Mouse (Mus musculus) gastrocnemius, adult 2 months (tissue): ENCODE results near the gene Tmem191c. TPM values are rescaled to one million over a fixed set of nuclear protein-coding genes. Genes with fewer than 3 reads are reported as not detected.
"Not testable (repeated sequence)": the region's sequence is repeated elsewhere in the genome, so short reads cannot be mapped to it uniquely, and the experiment has no call there.

ENCODE experiments used
- DNase-seq: peaks from one replicate; pipeline ENCODE4 v3.0.0; 2022
- H3K27ac ChIP-seq: fragments of 200-600 bp; 2 replicates; pipeline ENCODE4 v1.8.1; 2022; ENCODE audit warnings: mild to moderate bottlenecking
- H3K4me3 ChIP-seq: fragments of 200-600 bp; 2 replicates; pipeline ENCODE4 v1.8.1; 2022; ENCODE audit warnings: mild to moderate bottlenecking, moderate library complexity
- CTCF ChIP-seq: fragments of 200-600 bp; IDR thresholded peaks from 2 replicates; pipeline ENCODE4 v1.8.1; 2022; ENCODE audit warnings: antibody characterized with exemption, mild to moderate bottlenecking, moderate library complexity
- intact Hi-C: fragments of 180-260 bp; cut with DNase I; formaldehyde crosslinking; loops from one replicate; pipeline ENCODE4 v1.15.1; 2025
- long read RNA-seq, 2 experiments: library from polyadenylated mRNA; stranded (forward); transcript quantifications; one replicate each; pipeline ENCODE4 v2.0.0; 2021
- total RNA-seq, 2 experiments: library from RNA; stranded (reverse); gene quantifications; 2 replicates each; pipeline ENCODE4 v1.2.3; 2021

Gene Tmem191c
- 1 to 10 TPM in 1 of 2 experiments, under 1 TPM in 1; 0.92 to 1.7 TPM for total RNA-seq
- long read RNA-seq, experiment 1, result 0 reads
- long read RNA-seq, experiment 2, partial matches to known transcripts, result 0 of 1 reads
- long read RNA-seq, experiment 2, other reads (novel, unspliced or antisense), result 1 of 1 reads

DNA sequence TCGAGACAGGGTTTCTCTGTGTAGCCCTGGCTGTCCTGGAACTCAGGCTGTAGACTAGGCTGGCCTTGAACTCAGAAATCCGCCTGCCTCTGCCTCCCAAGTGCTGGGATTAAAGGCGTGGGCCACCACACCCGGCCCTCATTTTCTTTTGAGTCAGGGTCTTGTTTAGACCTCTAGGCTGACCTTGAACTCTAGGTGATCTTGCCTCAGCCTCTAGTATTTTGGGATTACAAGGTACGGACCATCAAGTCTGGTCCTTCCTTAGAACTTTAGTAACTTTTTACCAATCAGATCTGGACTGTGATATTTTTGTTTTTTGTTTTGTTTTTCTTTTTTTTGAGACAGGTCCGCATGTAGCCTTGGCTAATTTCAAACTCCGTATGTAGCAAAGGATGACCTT, at the start of gene Tmem191c:
TSS of gene Tmem191c (plus strand) at position 357 of the 400 bp plus-strand sequence.
- TF ChIP-seq CTCF, result no peak
- DNase-seq, result no peak
- Histone ChIP-seq H3K4me3 (peak within 1 kb of the TSS; percentile 86), H3K27ac (peak within 1 kb of the TSS; percentile 72)
- intact Hi-C loops, result loop anchor here (1.0 to 10.0 kb wide), 4 partner anchors 41 to 381 kb away; partner anchors contain the start of genes Ppm1f and Sdf2l1

- H3K4me3 ChIP-seq, result no peak overlapping the region
- DNase-seq, result no peak
- TF ChIP-seq CTCF, result no peak
- intact Hi-C loops, result no loop called here
- no peak overlapping the region for H3K27ac ChIP-seq
These were observed 49.4 kb upstream of the Tmem191c start for GRCm38 (mm10) chr16:17226496-17226895.

GRCm38 (mm10) chr16:17231523-17231922, 44.4 kb upstream of the Tmem191c start:
- H3K27ac ChIP-seq, H3K4me3 ChIP-seq, intact Hi-C loops, DNase-seq: not testable (repeated sequence)

DNA sequence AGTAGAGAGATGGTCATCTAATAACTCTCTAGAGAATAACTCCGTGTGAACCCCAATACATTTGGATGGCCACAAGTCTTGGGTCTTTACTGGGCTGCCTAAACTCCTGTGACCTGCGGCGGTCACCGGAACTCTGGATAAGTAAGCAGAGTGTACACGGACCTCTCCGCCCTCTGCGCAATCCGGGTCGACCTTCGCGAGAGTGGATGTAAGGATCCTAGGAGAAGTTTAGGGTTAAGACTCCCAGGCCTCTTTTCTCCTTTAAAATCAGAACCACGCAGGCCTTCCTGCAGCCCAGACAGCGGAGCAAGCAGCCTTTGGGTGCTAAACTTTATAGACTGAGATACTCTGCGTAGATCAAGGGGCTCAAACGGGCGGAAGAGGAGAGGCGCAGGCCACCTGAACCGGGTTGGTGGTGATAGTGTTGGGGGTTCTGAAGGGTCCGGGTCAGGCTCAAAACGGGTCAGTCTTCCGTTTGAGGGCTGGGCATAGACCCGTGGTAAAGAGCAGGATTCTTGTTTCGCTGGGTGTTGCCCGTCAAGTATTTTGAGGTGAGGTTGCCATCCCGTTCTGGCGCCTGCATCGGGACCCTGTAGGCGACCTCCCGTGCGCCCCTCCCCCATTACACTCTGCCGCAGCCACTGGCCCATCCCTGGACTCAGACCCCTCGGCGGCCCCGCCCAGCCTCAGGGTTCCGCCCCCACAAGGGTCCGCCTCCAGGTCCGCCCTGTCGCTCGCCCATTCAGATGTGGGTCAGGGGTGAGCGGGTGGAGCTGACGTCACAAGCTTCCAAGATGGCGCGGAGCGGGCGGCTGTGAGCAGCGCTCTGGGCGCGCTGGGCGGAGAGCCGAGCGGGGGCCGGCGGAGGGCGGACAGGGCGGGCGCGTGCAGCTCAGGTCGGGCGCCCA, 42.8 kb upstream of the Tmem191c start, which contains the start of gene Hic2:
TSS of gene Hic2 (plus strand) at position 779 of the 908 bp plus-strand sequence.
- peak; percentile 97 for DNase-seq
- H3K27ac ChIP-seq, result peak within 1 kb of the TSS; percentile 94
- intact Hi-C loops, result no loop called here
- TF ChIP-seq CTCF, result no peak
- peak within 1 kb of the TSS; percentile 85 for H3K4me3 ChIP-seq

DNA sequence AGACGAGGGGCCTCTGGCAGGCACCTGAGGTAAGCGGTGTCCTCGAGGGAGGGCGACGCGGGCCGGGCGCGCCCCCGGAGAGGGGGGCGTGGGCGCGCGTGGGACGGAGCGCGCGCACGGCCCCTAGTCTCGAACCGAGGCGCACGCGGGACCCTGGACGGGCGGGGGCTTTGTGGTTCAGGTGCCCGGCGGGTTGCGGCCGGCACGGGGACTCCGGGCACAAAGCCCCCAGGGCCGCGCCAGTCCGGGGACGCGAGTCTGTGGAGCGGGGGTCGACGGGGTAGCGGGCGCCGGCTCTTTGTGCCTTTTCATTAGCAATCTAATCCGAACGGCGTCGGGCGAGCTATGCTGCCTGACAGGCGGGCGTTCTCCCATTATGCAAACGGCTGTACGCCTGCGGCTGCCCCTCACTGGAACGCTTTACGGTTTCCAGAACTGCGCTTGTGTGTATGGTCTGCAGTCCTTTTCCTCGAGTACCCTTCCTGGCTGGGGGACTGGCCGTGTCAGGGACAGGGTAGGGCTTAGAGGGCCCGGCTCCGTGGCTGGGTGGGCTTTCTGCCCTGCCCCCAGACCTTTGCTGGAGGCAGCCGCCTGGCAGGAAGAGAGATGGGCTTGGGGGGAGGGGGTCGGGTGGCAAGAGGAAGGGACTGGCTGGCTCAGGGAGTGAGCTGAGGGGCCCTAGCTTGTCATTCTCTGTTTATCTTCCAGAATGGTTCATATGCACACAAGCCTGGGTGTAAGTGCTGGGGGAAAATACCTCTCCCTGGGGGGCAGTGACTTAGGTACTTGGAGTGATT, 42.0 kb upstream of the Tmem191c start:
- Histone ChIP-seq H3K4me3 (peak overlapping the region; percentile 85), H3K27ac (peak overlapping the region; percentile 94)
- DNase-seq, result no peak
- intact Hi-C loops, result loop anchor here (1.0 kb wide), 1 partner anchor 42 kb away; the partner anchor contains the start of gene Tmem191c
- no peak for TF ChIP-seq CTCF

DNA sequence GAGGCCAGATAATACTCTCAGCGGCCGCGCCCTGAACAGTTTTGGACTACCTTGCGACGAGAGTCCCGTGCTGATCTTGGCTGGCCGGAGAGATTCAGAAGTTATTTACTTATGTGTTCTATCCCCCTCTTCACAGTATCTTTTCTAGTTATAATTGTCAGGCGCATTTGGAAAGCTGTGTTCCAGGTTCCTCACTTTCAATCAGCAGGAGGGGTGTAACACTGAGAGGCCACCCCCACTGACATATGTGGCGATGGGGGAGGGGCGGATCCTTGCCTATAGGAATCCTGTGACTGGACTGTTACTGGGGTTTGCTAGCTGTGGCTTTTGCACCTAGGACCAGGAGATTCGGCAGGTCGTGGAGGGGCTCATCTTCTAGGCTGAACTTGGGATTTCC, 41.4 kb upstream of the Tmem191c start:
- Histone ChIP-seq H3K4me3 (peak overlapping the region; percentile 85), H3K27ac (peak overlapping the region; percentile 94; the same call in 1 of the 2 replicates)
- intact Hi-C loops, result loop anchor here (1.0 kb wide), 1 partner anchor 42 kb away; the partner anchor contains the start of gene Tmem191c
- no peak for DNase-seq
- no peak for TF ChIP-seq CTCF

- intact Hi-C loops, result loop anchor here (1.0 kb wide), 1 partner anchor 41 kb away; the partner anchor contains the start of gene Tmem191c
- H3K27ac ChIP-seq, result no peak overlapping the region
- H3K4me3 ChIP-seq, result peak overlapping the region; percentile 85
- TF ChIP-seq CTCF, result no peak
- DNase-seq, result no peak
These were observed 40.8 kb upstream of the Tmem191c start for GRCm38 (mm10) chr16:17234916-17235665.

- TF ChIP-seq CTCF, result no peak
- DNase-seq, result no peak
- Histone ChIP-seq H3K4me3 (no peak overlapping the region), H3K27ac (no peak overlapping the region)
- intact Hi-C loops, result no loop called here
These were observed 38.2 kb upstream of the Tmem191c start for GRCm38 (mm10) chr16:17237634-17238033.

DNA sequence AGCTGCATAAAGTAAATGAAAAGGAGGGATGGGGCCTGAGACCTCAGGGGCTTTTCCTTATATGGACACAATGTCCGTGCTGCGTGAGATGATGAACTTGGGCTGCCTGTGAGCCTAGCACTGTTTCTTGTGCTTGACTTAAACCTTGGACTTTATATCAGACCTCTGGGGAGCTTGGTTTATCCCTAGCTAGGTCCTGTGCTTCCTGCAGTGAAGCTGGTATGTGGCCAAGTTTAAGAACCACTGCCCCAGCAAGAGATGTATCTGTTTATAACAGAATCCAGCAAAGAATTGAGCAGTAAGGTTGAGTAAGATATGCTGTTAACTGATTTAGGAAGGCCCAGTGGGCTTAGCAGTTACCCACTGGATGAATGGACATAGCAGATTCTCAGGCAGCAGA, 36.5 kb upstream of the Tmem191c start:
- intact Hi-C loops, result no loop called here
- DNase-seq, result no peak
- H3K27ac ChIP-seq, result no peak overlapping the region
- no peak for TF ChIP-seq CTCF
- H3K4me3 ChIP-seq, result no peak overlapping the region

DNA sequence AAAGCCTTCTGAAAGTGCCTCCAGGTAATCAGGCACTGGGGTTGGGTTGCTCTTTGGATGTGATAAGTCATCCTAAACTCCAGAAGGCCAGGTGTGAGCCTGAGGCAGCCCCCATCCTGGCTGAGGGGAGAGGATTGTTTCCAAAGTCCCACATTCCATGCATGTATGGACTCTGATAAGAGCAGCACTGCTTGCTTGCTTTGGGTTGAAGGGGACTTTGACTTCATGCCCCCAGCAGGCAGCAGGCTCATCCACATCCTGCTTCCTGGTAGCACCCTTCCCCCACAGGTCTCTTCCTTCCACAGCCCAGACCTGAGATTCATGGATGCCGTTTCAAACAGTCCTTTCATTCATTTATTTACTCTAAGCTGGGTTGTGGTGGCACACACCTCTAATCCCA, 32.1 kb upstream of the Tmem191c start:
- no peak for DNase-seq
- no peak overlapping the region for H3K4me3 ChIP-seq
- TF ChIP-seq CTCF, result no peak
- intact Hi-C loops, result no loop called here
- no peak overlapping the region for H3K27ac ChIP-seq

GRCm38 (mm10) chr16:17244996-17245395, 30.9 kb upstream of the Tmem191c start:
- Histone ChIP-seq H3K27ac (no peak overlapping the region), H3K4me3 (no peak overlapping the region)
- no peak for DNase-seq
- intact Hi-C loops, result no loop called here
- TF ChIP-seq CTCF, result no peak

DNA sequence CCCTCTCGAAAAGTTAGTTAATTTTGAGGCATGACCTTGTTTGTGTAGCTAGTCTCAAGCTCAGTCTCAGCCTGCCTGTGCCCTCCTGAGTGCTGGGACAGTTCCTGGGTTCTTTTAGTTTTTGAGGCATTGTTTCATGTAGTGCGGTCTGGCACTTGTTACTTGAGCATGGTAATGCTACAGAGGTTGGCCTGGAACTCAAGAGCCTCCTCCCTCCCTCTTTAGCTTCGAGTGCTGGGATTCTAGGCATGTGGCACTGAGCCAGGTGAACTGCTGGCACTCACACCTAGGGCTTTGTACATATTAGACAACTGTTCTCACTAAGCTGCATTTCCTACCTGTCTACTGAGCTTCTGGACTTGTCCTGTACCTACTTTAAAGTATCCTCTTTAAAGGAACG, 28.1 kb upstream of the Tmem191c start:
- H3K4me3 ChIP-seq, result no peak overlapping the region
- no peak overlapping the region for H3K27ac ChIP-seq
- intact Hi-C loops, result no loop called here
- no peak for DNase-seq
- TF ChIP-seq CTCF, result no peak
